Mouse (Mus musculus): Measurements from ENCODE around the gene Gm10563. TPM values are rescaled to one million over a fixed set of nuclear protein-coding genes. Genes with fewer than 3 reads are reported as not detected.
"Not testable (repeated sequence)": the region's sequence is repeated elsewhere in the genome, so short reads cannot be mapped to it uniquely, and the experiment has no call there.

Gm10563 gene
- not detected in 2 replicates for polyA plus RNA-seq (2015; fragmentation: Nextera tagmentation; extraction: Ambion mirVana)

DNA sequence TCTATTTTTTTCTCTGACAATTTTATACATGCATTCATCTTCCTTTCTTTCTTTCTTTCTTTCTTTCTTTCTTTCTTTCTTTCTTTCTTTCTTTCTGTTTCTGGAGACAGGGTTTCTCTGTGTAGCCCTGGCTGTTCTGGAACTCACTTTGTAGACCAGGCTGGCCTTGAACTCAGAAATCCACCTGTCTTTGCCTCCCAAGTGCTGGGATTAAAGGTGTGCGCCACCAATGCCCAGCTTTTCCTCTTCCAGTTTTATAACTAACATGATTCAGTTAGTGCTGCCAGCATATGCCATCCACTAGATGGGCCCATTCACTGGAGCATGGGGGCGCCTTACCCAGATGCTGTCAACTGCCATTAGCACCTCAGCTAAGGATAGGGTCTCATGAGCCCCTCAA lies at the start of gene Gm10563:
Gene Gm10563, minus strand, starts transcription at position 101 of the 400 bp plus-strand sequence.
- ATAC-seq (replicated peaks); H3K4me1 ChIP-seq; H3K9ac ChIP-seq; H3K27ac ChIP-seq; H3K4me2 ChIP-seq; H3K9me3 ChIP-seq; H3K27me3 ChIP-seq (replicated peaks); H3K4me3 ChIP-seq: not testable (repeated sequence)
- peaks cover 68% of the 10 kb centered on the region for H3K36me3 ChIP-seq (replicated peaks)
- WGBS: 89% methylated on average over 2 of the region's 2 CpGs

DNA sequence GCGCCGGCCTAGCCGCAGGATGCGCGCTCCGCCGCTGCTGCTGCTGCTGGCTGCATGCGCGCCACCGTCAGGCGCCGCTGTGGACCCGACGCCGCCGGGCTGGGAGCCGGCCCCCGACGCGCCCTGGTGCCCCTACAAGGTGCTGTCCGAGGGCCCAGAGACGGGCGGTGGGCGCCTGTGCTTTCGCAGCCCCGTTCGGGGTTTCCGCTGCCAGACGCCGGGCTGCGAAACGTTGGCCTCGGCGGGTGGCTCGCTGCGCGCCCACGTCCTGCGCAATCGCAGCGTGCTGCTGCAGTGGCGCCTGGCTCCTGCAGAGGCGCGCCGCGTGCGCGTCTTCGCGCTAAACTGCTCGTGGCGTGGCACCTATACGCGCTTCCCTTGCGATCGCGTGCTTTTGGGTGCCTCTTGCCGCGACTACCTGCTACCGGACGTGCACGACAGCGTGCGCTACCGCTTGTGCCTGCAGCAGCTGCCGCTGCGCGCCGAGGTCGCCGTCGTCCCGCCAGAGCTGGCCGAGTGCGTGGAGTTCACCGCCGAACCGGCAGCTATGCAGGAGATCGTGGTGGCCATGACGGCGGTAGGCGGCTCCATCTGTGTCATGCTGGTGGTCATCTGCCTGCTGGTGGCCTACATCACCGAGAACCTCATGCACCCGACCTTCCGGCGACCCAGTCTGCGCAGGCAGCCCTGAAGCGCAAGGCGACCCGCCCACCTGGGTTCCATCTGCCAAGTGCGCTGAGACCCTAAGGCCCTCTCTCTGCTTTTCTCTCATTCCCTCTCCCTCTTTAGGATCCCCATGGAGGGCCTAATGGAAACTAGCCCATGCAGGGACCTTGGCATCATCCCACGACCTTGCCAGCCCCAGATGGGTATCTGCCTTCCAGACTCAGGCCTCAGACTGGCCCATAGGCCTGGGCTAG lies 49.5 kb upstream of the Gm10563 start:
- Histone ChIP-seq H3K9ac (peak overlapping the region; percentile 84), H3K4me3 (peak overlapping the region; percentile 55), H3K36me3 (replicated peaks) (no peaks in the 10 kb centered on the region), H3K27me3 (replicated peaks) (0 out of 2 replicates have a peak, but pooled peaks cover 2% of the 10 kb centered on the region), H3K27ac (peak overlapping the region; percentile 97), H3K4me1 (peaks cover 30% of the 10 kb centered on the region), H3K4me2 (peak overlapping the region; percentile 85), H3K9me3 (no peaks in the 10 kb centered on the region)
- WGBS: under 1% methylated on average over 79 of the region's 92 CpGs
- peak; percentile 84 for ATAC-seq (replicated peaks)

DNA sequence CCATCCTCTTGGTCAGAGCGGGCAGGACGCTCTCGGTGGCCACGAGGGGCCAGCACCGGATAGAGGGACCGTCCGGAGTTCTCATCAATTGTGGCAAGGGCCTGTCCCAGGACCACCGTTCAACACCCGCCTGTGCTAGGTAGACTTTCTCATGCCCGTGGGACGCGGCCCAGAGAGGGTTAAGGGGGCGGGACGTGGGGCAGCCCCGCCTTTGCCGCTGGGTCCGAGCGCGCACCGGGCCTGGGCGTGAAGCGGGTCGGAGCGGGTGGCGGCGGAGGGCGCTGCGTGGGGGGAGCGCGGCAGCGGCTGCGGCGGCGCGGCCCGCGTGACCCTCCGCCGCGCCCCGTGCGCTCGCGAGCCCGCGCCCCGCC lies 48.9 kb upstream of the Gm10563 start, which contains the start of gene Fndc10:
Gene Fndc10, plus strand, starts transcription at position 232 of the 371 bp plus-strand sequence.
- Histone ChIP-seq H3K27ac (peak within 1 kb of the TSS; percentile 97), H3K36me3 (replicated peaks) (no peaks in the 10 kb centered on the region), H3K4me3 (peak within 1 kb of the TSS; percentile 55), H3K9me3 (no peaks in the 10 kb centered on the region), H3K27me3 (replicated peaks) (0 out of 2 replicates have a peak, but pooled peaks cover 2% of the 10 kb centered on the region), H3K4me2 (peak within 1 kb of the TSS; percentile 85), H3K4me1 (peaks cover 30% of the 10 kb centered on the region), H3K9ac (peak within 1 kb of the TSS; percentile 84)
- ATAC-seq (replicated peaks): peak; percentile 91
- under 1% methylated on average over 26 of the region's 47 CpGs for WGBS

DNA sequence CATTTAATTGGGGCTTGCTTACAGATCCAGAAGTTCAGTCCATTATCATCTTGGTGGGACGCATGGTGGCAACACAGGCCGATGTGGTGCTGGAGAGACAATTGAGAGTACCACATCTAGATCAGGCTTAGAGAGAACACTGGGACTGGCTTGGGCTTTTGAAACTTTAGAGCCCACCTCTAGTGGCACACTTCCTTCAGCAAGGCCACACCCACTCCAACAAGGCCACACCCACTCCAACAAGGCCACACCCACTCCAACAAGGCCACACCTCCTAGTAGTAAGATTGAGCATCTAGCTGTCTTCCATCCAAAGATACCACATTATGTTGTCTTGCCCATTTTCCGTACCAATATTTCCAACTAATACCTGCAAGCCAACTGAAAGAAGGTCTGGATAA lies 47.2 kb upstream of the Gm10563 start:
- Histone ChIP-seq H3K9ac (no peak overlapping the region), H3K27ac (no peak overlapping the region), H3K4me3 (no peak overlapping the region), H3K4me1 (peaks cover 30% of the 10 kb centered on the region), H3K9me3 (no peaks in the 10 kb centered on the region), H3K4me2 (no peak overlapping the region), H3K27me3 (replicated peaks) (0 out of 2 replicates have a peak, but pooled peaks cover 2% of the 10 kb centered on the region), H3K36me3 (replicated peaks) (no peaks in the 10 kb centered on the region)
- ATAC-seq (replicated peaks): no peak
- 96% methylated on average over 3 of the region's 3 CpGs for WGBS

- no peak for ATAC-seq (replicated peaks)
- no peaks in the 10 kb centered on the region for H3K9me3 ChIP-seq
- H3K27me3 ChIP-seq (replicated peaks): 0 out of 2 replicates have a peak, but pooled peaks cover 2% of the 10 kb centered on the region
- H3K27ac ChIP-seq: no peak overlapping the region
- WGBS: 78% methylated on average over 12 of the region's 12 CpGs
- H3K9ac ChIP-seq: no peak overlapping the region
- H3K36me3 ChIP-seq (replicated peaks): no peaks in the 10 kb centered on the region
- no peak overlapping the region for H3K4me3 ChIP-seq
- peaks cover 15% of the 10 kb centered on the region for H3K4me1 ChIP-seq
- no peak overlapping the region for H3K4me2 ChIP-seq
Observed at GRCm38 (mm10) chr4:155690571-155691375, 45.6 kb upstream of the Gm10563 start.

- not testable (repeated sequence) for H3K4me1 ChIP-seq; H3K4me3 ChIP-seq; H3K9me3 ChIP-seq; ATAC-seq (replicated peaks); H3K27ac ChIP-seq; H3K9ac ChIP-seq; H3K36me3 ChIP-seq (replicated peaks); H3K27me3 ChIP-seq (replicated peaks); H3K4me2 ChIP-seq
- WGBS: 92% methylated on average over 4 of the region's 4 CpGs
Observed at GRCm38 (mm10) chr4:155687764-155688163, 42.6 kb upstream of the Gm10563 start.

GRCm38 (mm10) chr4:155683670-155684277 lies 38.6 kb upstream of the Gm10563 start:
- not testable (repeated sequence) for H3K4me3 ChIP-seq; H3K9me3 ChIP-seq; H3K9ac ChIP-seq; H3K36me3 ChIP-seq (replicated peaks); H3K27ac ChIP-seq; H3K4me1 ChIP-seq; ATAC-seq (replicated peaks); H3K4me2 ChIP-seq; H3K27me3 ChIP-seq (replicated peaks)
- 90% methylated on average over 16 of the region's 19 CpGs for WGBS

DNA sequence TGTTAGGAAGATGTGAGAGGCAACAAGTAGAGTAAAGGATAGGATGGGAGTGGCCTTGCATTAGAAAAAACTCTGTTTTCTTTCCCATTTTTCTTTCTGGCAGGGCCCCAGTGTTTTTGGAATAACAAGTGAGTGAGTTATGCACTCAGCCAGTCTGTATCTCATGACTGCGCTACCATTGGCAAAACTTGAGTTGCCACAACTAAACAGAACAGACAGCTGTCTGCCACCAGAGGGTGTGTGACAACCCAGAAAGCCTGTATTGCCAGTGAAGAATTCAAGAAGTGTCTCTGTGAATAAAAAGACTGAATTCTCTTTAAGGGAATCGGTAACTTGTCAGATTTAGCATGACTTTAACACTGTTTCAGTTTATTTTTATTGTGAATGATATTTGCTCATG lies 30.8 kb upstream of the Gm10563 start:
- Histone ChIP-seq H3K9me3 (no peaks in the 10 kb centered on the region), H3K27me3 (replicated peaks) (no peaks in the 10 kb centered on the region), H3K27ac (no peak overlapping the region), H3K4me1 (no peaks in the 10 kb centered on the region), H3K4me3 (no peak overlapping the region), H3K4me2 (no peak overlapping the region), H3K36me3 (replicated peaks) (no peaks in the 10 kb centered on the region), H3K9ac (no peak overlapping the region)
- no peak for ATAC-seq (replicated peaks)
- 79% methylated on average over 2 of the region's 2 CpGs for WGBS

DNA sequence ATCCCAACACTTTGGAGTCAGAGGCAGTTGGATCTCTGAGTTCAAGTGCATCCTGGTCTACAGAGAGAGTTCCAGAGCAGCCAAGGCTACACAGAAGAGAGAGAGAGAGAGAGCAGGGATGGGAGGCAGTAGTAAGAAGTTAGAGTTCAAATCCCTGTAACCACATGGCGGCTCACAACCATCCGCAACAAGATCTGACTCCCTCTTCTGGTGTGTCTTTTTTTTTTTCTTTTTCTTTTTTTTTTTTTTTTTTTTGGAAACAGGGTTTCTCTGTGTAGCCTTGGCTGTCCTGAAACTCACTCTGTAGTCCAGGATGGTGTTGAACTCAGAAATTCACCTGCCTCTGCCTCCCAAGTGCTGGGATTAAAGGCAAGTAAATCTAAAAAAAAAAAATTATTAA lies 26.9 kb upstream of the Gm10563 start:
- no peak overlapping the region for H3K4me3 ChIP-seq
- ATAC-seq (replicated peaks): no peak
- H3K4me2 ChIP-seq: no peak overlapping the region
- H3K9me3 ChIP-seq: no peaks in the 10 kb centered on the region
- no peak overlapping the region for H3K9ac ChIP-seq
- no peak overlapping the region for H3K27ac ChIP-seq
- H3K36me3 ChIP-seq (replicated peaks): no peaks in the 10 kb centered on the region
- H3K27me3 ChIP-seq (replicated peaks): no peaks in the 10 kb centered on the region
- H3K4me1 ChIP-seq: peaks cover 15% of the 10 kb centered on the region
- 59% methylated on average over 2 of the region's 2 CpGs for WGBS

GRCm38 (mm10) chr4:155670236-155670635 lies 25.0 kb upstream of the Gm10563 start:
- H3K4me3 ChIP-seq; ATAC-seq (replicated peaks); H3K36me3 ChIP-seq (replicated peaks); H3K27ac ChIP-seq; H3K4me2 ChIP-seq; H3K9me3 ChIP-seq; H3K9ac ChIP-seq; H3K27me3 ChIP-seq (replicated peaks): not testable (repeated sequence)
- WGBS: 61% methylated on average over 4 of the region's 4 CpGs
- peaks cover 21% of the 10 kb centered on the region for H3K4me1 ChIP-seq

DNA sequence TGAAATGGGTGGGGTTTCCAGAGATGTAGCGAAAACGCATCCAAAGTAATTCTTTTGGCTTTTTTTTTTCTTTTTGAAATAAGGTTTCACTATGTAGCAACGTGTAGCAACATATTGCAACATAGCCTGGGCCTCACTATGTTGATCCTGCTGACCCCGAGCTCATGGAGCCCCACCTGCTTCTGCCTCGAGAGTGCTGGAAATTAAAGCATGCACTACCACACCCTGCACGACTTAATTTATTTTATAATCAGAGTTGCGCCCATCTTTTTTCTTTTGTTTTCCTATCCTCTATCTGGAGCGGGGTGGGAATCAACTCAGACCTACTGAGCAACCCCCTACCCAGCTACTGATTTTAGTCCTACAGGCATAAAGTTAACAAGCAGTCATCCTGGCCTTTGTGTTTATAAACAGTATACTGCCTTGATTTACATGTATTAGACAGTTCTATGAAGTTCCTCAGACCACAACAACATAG lies 24.4 kb upstream of the Gm10563 start:
- no peaks in the 10 kb centered on the region for H3K9me3 ChIP-seq
- H3K27me3 ChIP-seq (replicated peaks): no peaks in the 10 kb centered on the region
- H3K27ac ChIP-seq: peak overlapping the region; percentile 87; the same call in 1 of the 2 replicates
- peaks cover 21% of the 10 kb centered on the region for H3K4me1 ChIP-seq
- WGBS: 1% methylated on average over 8 of the region's 8 CpGs
- H3K36me3 ChIP-seq (replicated peaks): 0 out of 2 replicates have a peak, but pooled peaks cover 3% of the 10 kb centered on the region
- H3K4me2 ChIP-seq: peak overlapping the region; percentile 94
- peak; percentile 38 for ATAC-seq (replicated peaks)
- H3K4me3 ChIP-seq: peak overlapping the region; percentile 98
- peak overlapping the region; percentile 95; the same call in 1 of the 2 replicates for H3K9ac ChIP-seq

All from midbrain, embryonic 15.5 days (tissue).